Mouse (Mus musculus): Measurements from ENCODE around the gene Trim75. TPM values are rescaled to one million over a fixed set of nuclear protein-coding genes. Genes with fewer than 3 reads are reported as not detected.

Trim75 gene
- not detected in 2 replicates for polyA plus RNA-seq (2014; fragmentation: Nextera tagmentation; extraction: Ambion mirVana)

DNA sequence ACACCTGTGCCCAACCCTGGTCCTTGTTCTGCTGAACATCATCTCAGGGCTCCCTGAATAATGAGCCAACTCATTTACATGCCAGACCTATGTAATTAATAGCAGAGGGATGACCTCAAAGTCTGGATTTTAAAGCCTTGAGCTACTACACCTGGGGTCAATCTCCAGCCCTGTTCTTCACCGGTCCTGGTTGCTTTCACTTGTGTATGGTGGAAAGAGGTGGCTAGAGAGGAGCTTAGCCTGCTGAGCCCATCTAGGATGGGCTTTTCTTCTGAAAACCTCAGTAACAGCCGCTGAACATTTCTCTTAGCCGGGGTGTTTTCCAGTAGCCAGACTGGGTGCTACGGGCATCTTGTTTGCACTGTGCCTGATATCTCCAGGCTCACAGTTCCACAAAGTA is at the start of gene Trim75:
Trim75 (minus strand) TSS at position 101 of the 400 bp plus-strand sequence.
- Histone ChIP-seq H3K4me2 (ENCODE audit: low read depth, severe bottlenecking) (no peak within 1 kb of the TSS), H3K27me3 (ENCODE audit: control insufficient read depth, insufficient read depth, low read length) (no peaks in the 10 kb centered on the region), H3K4me1 (ENCODE audit: control insufficient read depth, insufficient read depth, low read length) (no peaks in the 10 kb centered on the region), H3K9ac (ENCODE audit: low read length) (no peak within 1 kb of the TSS), H3K9me3 (ENCODE audit: control insufficient read depth, low read length) (no peaks in the 10 kb centered on the region), H3K27ac (replicated peaks; ENCODE audit: low read depth, low read length) (no peak within 1 kb of the TSS), H3K4me3 (ENCODE audit: low read depth, low read length) (no peak within 1 kb of the TSS), H3K36me3 (ENCODE audit: control insufficient read depth, insufficient read depth, low read length) (no peaks in the 10 kb centered on the region)
- WGBS: 93% methylated on average over 4 of the region's 4 CpGs
- no peak for DNase-seq (ENCODE audit: low spot score)
- no peak for ATAC-seq (ENCODE audit: insufficient number of reproducible peaks, low FRiP score, low TSS enrichment, low read depth)

DNA sequence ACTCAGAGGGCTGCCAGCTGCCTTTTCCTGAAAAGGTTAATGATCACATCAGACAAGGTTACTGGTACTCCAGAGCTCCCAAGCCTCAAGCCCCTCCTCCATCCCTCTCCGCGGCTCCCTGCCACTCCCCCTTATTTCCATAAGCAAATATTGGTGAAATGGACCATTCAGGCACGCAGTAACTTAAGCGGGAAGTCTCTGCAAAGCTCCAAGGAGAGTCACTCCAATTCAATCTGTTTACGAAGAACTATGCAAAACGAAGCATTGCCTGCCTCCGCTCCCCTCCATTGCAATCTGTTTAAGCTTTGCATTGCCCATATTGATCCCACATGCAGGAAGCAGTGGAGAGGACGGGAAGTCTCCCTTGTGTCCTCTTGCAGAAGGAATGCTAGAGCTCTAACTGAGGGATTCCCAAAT is 49.5 kb upstream of the Trim75 start, which contains the start of gene Apela:
Apela (minus strand) TSS at position 220 of the 417 bp plus-strand sequence.
- H3K9me3 ChIP-seq (ENCODE audit: control insufficient read depth, low read length): no peaks in the 10 kb centered on the region
- ATAC-seq (ENCODE audit: insufficient number of reproducible peaks, low FRiP score, low TSS enrichment, low read depth): peak; percentile 82
- no peak within 1 kb of the TSS for H3K9ac ChIP-seq (ENCODE audit: low read length)
- peaks cover 2% of the 10 kb centered on the region; the same call in 1 of the 2 replicates for H3K4me1 ChIP-seq (ENCODE audit: control insufficient read depth, insufficient read depth, low read length)
- peak; percentile 78 for DNase-seq (ENCODE audit: low spot score)
- H3K4me2 ChIP-seq (ENCODE audit: low read depth, severe bottlenecking): peak within 1 kb of the TSS; percentile 43
- no peaks in the 10 kb centered on the region for H3K27me3 ChIP-seq (ENCODE audit: control insufficient read depth, insufficient read depth, low read length)
- no peak within 1 kb of the TSS for H3K27ac ChIP-seq (replicated peaks; ENCODE audit: low read depth, low read length)
- WGBS: 1% methylated on average over 8 of the region's 8 CpGs
- H3K4me3 ChIP-seq (ENCODE audit: low read depth, low read length): peak within 1 kb of the TSS; percentile 9
- no peaks in the 10 kb centered on the region for H3K36me3 ChIP-seq (ENCODE audit: control insufficient read depth, insufficient read depth, low read length)

DNA sequence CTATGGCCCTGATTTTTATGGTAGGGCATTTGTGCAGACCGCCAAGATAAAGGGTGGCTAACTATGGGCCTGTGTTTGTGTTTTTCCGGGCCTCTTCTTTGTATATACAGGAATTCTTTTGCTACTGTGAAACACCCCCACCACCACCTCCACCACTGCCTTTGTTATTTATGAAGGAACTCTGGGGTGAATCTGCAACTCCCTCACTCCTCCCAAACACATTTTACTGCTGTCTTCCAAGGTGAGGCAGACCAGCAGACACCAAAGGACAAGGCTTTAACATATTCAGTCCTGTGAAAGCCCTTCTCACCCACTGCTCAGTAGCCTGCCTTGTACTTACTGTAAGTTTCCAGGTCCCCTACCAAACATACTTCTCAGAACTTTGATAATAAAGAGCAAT is 46.5 kb upstream of the Trim75 start:
- no peak overlapping the region for H3K9ac ChIP-seq (ENCODE audit: low read length)
- no peaks in the 10 kb centered on the region for H3K36me3 ChIP-seq (ENCODE audit: control insufficient read depth, insufficient read depth, low read length)
- no peaks in the 10 kb centered on the region for H3K9me3 ChIP-seq (ENCODE audit: control insufficient read depth, low read length)
- DNase-seq (ENCODE audit: low spot score): no peak
- WGBS: 30% methylated on average over 2 of the region's 2 CpGs
- 0 out of 2 replicates have a peak overlapping the region, but pooled peaks have one; percentile 17 for H3K27ac ChIP-seq (replicated peaks; ENCODE audit: low read depth, low read length)
- ATAC-seq (ENCODE audit: insufficient number of reproducible peaks, low FRiP score, low TSS enrichment, low read depth): no peak
- H3K27me3 ChIP-seq (ENCODE audit: control insufficient read depth, insufficient read depth, low read length): no peaks in the 10 kb centered on the region
- H3K4me1 ChIP-seq (ENCODE audit: control insufficient read depth, insufficient read depth, low read length): peaks cover 2% of the 10 kb centered on the region; the same call in 1 of the 2 replicates
- no peak overlapping the region for H3K4me3 ChIP-seq (ENCODE audit: low read depth, low read length)
- no peak overlapping the region for H3K4me2 ChIP-seq (ENCODE audit: low read depth, severe bottlenecking)

GRCm38 (mm10) chr8:65033056-65033455 is 45.4 kb upstream of the Trim75 start:
- peaks cover 2% of the 10 kb centered on the region; the same call in 1 of the 2 replicates for H3K4me1 ChIP-seq (ENCODE audit: control insufficient read depth, insufficient read depth, low read length)
- no peak overlapping the region for H3K27ac ChIP-seq (replicated peaks; ENCODE audit: low read depth, low read length)
- no peaks in the 10 kb centered on the region for H3K36me3 ChIP-seq (ENCODE audit: control insufficient read depth, insufficient read depth, low read length)
- no peaks in the 10 kb centered on the region for H3K27me3 ChIP-seq (ENCODE audit: control insufficient read depth, insufficient read depth, low read length)
- no peak overlapping the region for H3K4me3 ChIP-seq (ENCODE audit: low read depth, low read length)
- no peak overlapping the region for H3K9ac ChIP-seq (ENCODE audit: low read length)
- ATAC-seq (ENCODE audit: insufficient number of reproducible peaks, low FRiP score, low TSS enrichment, low read depth) (no peak), DNase-seq (ENCODE audit: low spot score) (no peak)
- no peak overlapping the region for H3K4me2 ChIP-seq (ENCODE audit: low read depth, severe bottlenecking)
- 83% methylated on average over 13 of the region's 13 CpGs for WGBS
- H3K9me3 ChIP-seq (ENCODE audit: control insufficient read depth, low read length): no peaks in the 10 kb centered on the region

DNA sequence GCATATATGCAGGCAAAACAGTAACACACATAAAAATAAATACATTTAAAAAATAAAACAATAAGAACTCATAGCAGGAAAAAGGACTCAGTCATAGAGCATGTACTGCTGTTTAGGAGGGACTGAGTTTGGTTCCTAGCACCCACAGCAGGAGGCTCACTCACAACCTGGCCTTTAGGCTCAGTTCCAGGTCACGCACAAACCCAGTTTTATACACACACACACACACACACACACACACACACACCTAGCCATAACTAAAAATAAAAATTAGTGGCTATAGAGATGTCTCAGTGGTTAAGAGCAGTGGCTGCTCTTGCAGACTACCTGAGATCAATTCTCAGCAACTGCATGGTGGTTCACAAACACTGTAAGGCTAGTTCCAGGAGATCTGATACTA is 44.5 kb upstream of the Trim75 start:
- Histone ChIP-seq H3K27ac (replicated peaks; ENCODE audit: low read depth, low read length) (no peak overlapping the region), H3K4me2 (ENCODE audit: low read depth, severe bottlenecking) (no peak overlapping the region), H3K9ac (ENCODE audit: low read length) (no peak overlapping the region), H3K36me3 (ENCODE audit: control insufficient read depth, insufficient read depth, low read length) (no peaks in the 10 kb centered on the region), H3K27me3 (ENCODE audit: control insufficient read depth, insufficient read depth, low read length) (no peaks in the 10 kb centered on the region), H3K9me3 (ENCODE audit: control insufficient read depth, low read length) (no peaks in the 10 kb centered on the region), H3K4me1 (ENCODE audit: control insufficient read depth, insufficient read depth, low read length) (peaks cover 2% of the 10 kb centered on the region; the same call in 1 of the 2 replicates), H3K4me3 (ENCODE audit: low read depth, low read length) (no peak overlapping the region)
- ATAC-seq (ENCODE audit: insufficient number of reproducible peaks, low FRiP score, low TSS enrichment, low read depth): no peak
- DNase-seq (ENCODE audit: low spot score): no peak
- 100% methylated on average over 1 of the region's 1 CpGs for WGBS

- H3K27me3 ChIP-seq (ENCODE audit: control insufficient read depth, insufficient read depth, low read length): no peaks in the 10 kb centered on the region
- H3K4me2 ChIP-seq (ENCODE audit: low read depth, severe bottlenecking): no peak overlapping the region
- ATAC-seq (ENCODE audit: insufficient number of reproducible peaks, low FRiP score, low TSS enrichment, low read depth) (0 out of 2 replicates have a peak, but pooled peaks have one; percentile 14), DNase-seq (ENCODE audit: low spot score) (no peak)
- no peak overlapping the region for H3K27ac ChIP-seq (replicated peaks; ENCODE audit: low read depth, low read length)
- 74% methylated on average over 4 of the region's 4 CpGs for WGBS
- H3K9ac ChIP-seq (ENCODE audit: low read length): no peak overlapping the region
- no peaks in the 10 kb centered on the region for H3K36me3 ChIP-seq (ENCODE audit: control insufficient read depth, insufficient read depth, low read length)
- H3K4me3 ChIP-seq (ENCODE audit: low read depth, low read length): no peak overlapping the region
- no peaks in the 10 kb centered on the region for H3K9me3 ChIP-seq (ENCODE audit: control insufficient read depth, low read length)
- peaks cover 2% of the 10 kb centered on the region; the same call in 1 of the 2 replicates for H3K4me1 ChIP-seq (ENCODE audit: control insufficient read depth, insufficient read depth, low read length)
Measured at GRCm38 (mm10) chr8:65030735-65031485, 43.3 kb upstream of the Trim75 start.

GRCm38 (mm10) chr8:65029776-65030175 is 42.1 kb upstream of the Trim75 start:
- H3K9ac ChIP-seq (ENCODE audit: low read length): no peak overlapping the region
- no peak overlapping the region for H3K27ac ChIP-seq (replicated peaks; ENCODE audit: low read depth, low read length)
- ATAC-seq (ENCODE audit: insufficient number of reproducible peaks, low FRiP score, low TSS enrichment, low read depth): no peak
- H3K4me3 ChIP-seq (ENCODE audit: low read depth, low read length): no peak overlapping the region
- H3K36me3 ChIP-seq (ENCODE audit: control insufficient read depth, insufficient read depth, low read length): no peaks in the 10 kb centered on the region
- H3K9me3 ChIP-seq (ENCODE audit: control insufficient read depth, low read length): no peaks in the 10 kb centered on the region
- H3K27me3 ChIP-seq (ENCODE audit: control insufficient read depth, insufficient read depth, low read length): no peaks in the 10 kb centered on the region
- no peak overlapping the region for H3K4me2 ChIP-seq (ENCODE audit: low read depth, severe bottlenecking)
- DNase-seq (ENCODE audit: low spot score): no peak
- 54% methylated on average over 4 of the region's 4 CpGs for WGBS
- H3K4me1 ChIP-seq (ENCODE audit: control insufficient read depth, insufficient read depth, low read length): no peaks in the 10 kb centered on the region

GRCm38 (mm10) chr8:65028959-65029686 is 41.5 kb upstream of the Trim75 start:
- no peak overlapping the region for H3K9ac ChIP-seq (ENCODE audit: low read length)
- H3K4me2 ChIP-seq (ENCODE audit: low read depth, severe bottlenecking): no peak overlapping the region
- no peaks in the 10 kb centered on the region for H3K36me3 ChIP-seq (ENCODE audit: control insufficient read depth, insufficient read depth, low read length)
- H3K4me1 ChIP-seq (ENCODE audit: control insufficient read depth, insufficient read depth, low read length): no peaks in the 10 kb centered on the region
- no peak overlapping the region for H3K4me3 ChIP-seq (ENCODE audit: low read depth, low read length)
- H3K27me3 ChIP-seq (ENCODE audit: control insufficient read depth, insufficient read depth, low read length): no peaks in the 10 kb centered on the region
- 77% methylated on average over 12 of the region's 12 CpGs for WGBS
- no peak overlapping the region for H3K27ac ChIP-seq (replicated peaks; ENCODE audit: low read depth, low read length)
- H3K9me3 ChIP-seq (ENCODE audit: control insufficient read depth, low read length): no peaks in the 10 kb centered on the region
- DNase-seq (ENCODE audit: low spot score) (no peak), ATAC-seq (ENCODE audit: insufficient number of reproducible peaks, low FRiP score, low TSS enrichment, low read depth) (no peak)

Data from limb, embryonic 11.5 days (tissue).